Mouse (Mus musculus) adrenal gland (tissue): ENCODE data around the gene Nme8.

Experiments
- intact Hi-C: fragments of 180-260 bp; cut with DNase I; formaldehyde crosslinking; loops from one replicate; pipeline ENCODE4 v1.15.1; 2025

Nme8 gene

DNA sequence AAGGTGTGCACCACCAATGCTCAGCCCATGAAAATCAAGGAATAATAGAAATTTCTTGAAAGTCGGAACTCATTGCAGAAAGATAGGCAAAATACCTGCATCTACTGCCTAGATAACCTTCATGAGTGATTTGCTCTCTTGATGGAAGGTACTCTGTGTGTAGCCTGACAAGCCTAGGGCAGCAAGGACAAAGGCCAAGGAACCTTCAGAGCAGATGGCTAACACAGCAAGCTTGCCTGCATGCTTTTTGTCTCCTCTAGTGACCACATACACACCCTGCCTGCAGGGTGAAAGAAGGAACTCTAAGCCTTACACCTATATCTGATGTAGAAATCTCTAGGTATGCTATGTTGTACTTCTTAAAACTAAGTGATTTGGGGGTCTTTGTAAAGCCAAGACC, 102.5 kb downstream of the Nme8 start:
- intact Hi-C loops = no loop called here
